Mouse (Mus musculus): ENCODE results near the gene Tlcd2. TPM values are rescaled to one million over a fixed set of nuclear protein-coding genes. Genes with fewer than 3 reads are reported as not detected.

Gene Tlcd2
- total RNA-seq, 2 experiments from 2014 or later = 12.1 to 23.2 TPM

- ATAC-seq (replicated peaks; ENCODE audit: poor library complexity, severe bottlenecking) = peak; percentile 17; the same call in 1 of the 2 replicates
Observed at GRCm38 (mm10) chr11:75512301-75513018, 50.9 kb downstream of the Tlcd2 start.

GRCm38 (mm10) chr11:75513336-75513735 lies 51.8 kb downstream of the Tlcd2 start, which contains the start of gene Scarf1:
Gene Scarf1, plus strand, starts transcription at chr11:75513540.
- peak; percentile 10; the same call in 1 of the 2 replicates for ATAC-seq (replicated peaks; ENCODE audit: poor library complexity, severe bottlenecking)

GRCm38 (mm10) chr11:75515186-75515585 lies 53.7 kb downstream of the Tlcd2 start:
- no peak for ATAC-seq (replicated peaks; ENCODE audit: poor library complexity, severe bottlenecking)

- no peak for ATAC-seq (replicated peaks; ENCODE audit: poor library complexity, severe bottlenecking)
Observed at GRCm38 (mm10) chr11:75519834-75520633, 58.5 kb downstream of the Tlcd2 start.

Other genes with a start within 250 kb of the Tlcd2 start
- 86.4 and 106 TPM in 2 replicates for gene Rpa1, start 113.4 kb upstream of the Tlcd2 start, total RNA-seq (2014; fragmentation: Nextera tagmentation)
- gene Rpa1, start 113.4 kb upstream of the Tlcd2 start, total RNA-seq (2017) = 200 and 207 TPM in 2 replicates
- 11.7 and 12.6 TPM in 2 replicates for gene Smyd4, start 113.3 kb upstream of the Tlcd2 start, total RNA-seq (2014; fragmentation: Nextera tagmentation)
- 11.2 and 12.3 TPM in 2 replicates for gene Smyd4, start 113.3 kb upstream of the Tlcd2 start, total RNA-seq (2017)
- 117 and 157 TPM in 2 replicates for gene Serpinf1, start 39.0 kb upstream of the Tlcd2 start, total RNA-seq (2014; fragmentation: Nextera tagmentation)
- gene Serpinf1, start 39.0 kb upstream of the Tlcd2 start, total RNA-seq (2017) = 77.7 and 84.8 TPM in 2 replicates
- gene Serpinf2, start 22.1 kb upstream of the Tlcd2 start, total RNA-seq (2014; fragmentation: Nextera tagmentation) = not detected in 2 replicates
- gene Serpinf2, start 22.1 kb upstream of the Tlcd2 start, total RNA-seq (2017) = not detected in 2 replicates
- gene Wdr81, start 7.0 kb upstream of the Tlcd2 start, total RNA-seq (2014; fragmentation: Nextera tagmentation) = 10.2 and 15.6 TPM in 2 replicates
- gene Wdr81, start 7.0 kb upstream of the Tlcd2 start, total RNA-seq (2017) = 4.4 and 5.1 TPM in 2 replicates
- 154 and 174 TPM in 2 replicates for gene Prpf8, start 25.1 kb downstream of the Tlcd2 start, total RNA-seq (2014; fragmentation: Nextera tagmentation)
- 115 and 127 TPM in 2 replicates for gene Prpf8, start 25.1 kb downstream of the Tlcd2 start, total RNA-seq (2017)
- 0.17 TPM in 1 of 2 replicates, not detected in the other for gene Rilp, start 48.4 kb downstream of the Tlcd2 start, total RNA-seq (2014; fragmentation: Nextera tagmentation)
- 0.22 TPM in 1 of 2 replicates, not detected in the other for gene Rilp, start 48.4 kb downstream of the Tlcd2 start, total RNA-seq (2017)
- 2.0 and 3.8 TPM in 2 replicates for gene Scarf1, start 51.8 kb downstream of the Tlcd2 start, total RNA-seq (2014; fragmentation: Nextera tagmentation)
- 2.3 and 3.4 TPM in 2 replicates for gene Scarf1, start 51.8 kb downstream of the Tlcd2 start, total RNA-seq (2017)
- 12.7 and 20.1 TPM in 2 replicates for gene Slc43a2, start 70.0 kb downstream of the Tlcd2 start, total RNA-seq (2014; fragmentation: Nextera tagmentation)
- 6.2 and 7.3 TPM in 2 replicates for gene Slc43a2, start 70.0 kb downstream of the Tlcd2 start, total RNA-seq (2017)
- gene Pitpna, start 126.4 kb downstream of the Tlcd2 start, total RNA-seq (2014; fragmentation: Nextera tagmentation) = 141 and 143 TPM in 2 replicates
- 58.0 and 74.5 TPM in 2 replicates for gene Pitpna, start 126.4 kb downstream of the Tlcd2 start, total RNA-seq (2017)
- 37.3 and 40.0 TPM in 2 replicates for gene Inpp5k, start 169.3 kb downstream of the Tlcd2 start, total RNA-seq (2014; fragmentation: Nextera tagmentation)
- 26.0 and 35.6 TPM in 2 replicates for gene Inpp5k, start 169.3 kb downstream of the Tlcd2 start, total RNA-seq (2017)
- 21.2 and 22.1 TPM in 2 replicates for gene Myo1c, start 188.8 kb downstream of the Tlcd2 start, total RNA-seq (2014; fragmentation: Nextera tagmentation)
- gene Myo1c, start 188.8 kb downstream of the Tlcd2 start, total RNA-seq (2017) = 9.7 and 14.8 TPM in 2 replicates
- gene Crk, start 217.5 kb downstream of the Tlcd2 start, total RNA-seq (2014; fragmentation: Nextera tagmentation) = 23.8 and 31.7 TPM in 2 replicates
- 33.2 and 38.1 TPM in 2 replicates for gene Crk, start 217.5 kb downstream of the Tlcd2 start, total RNA-seq (2017)